Mouse (Mus musculus) midbrain, embryonic 16.5 days (tissue): ENCODE measurements around the gene C1qtnf12. TPM values are rescaled to one million over a fixed set of nuclear protein-coding genes. Genes with fewer than 3 reads are reported as not detected.
A peak's percentile ranks its signal among the peaks of the same experiment; 100 is the strongest.

Experiments used
- ATAC-seq: fragments of 200-750 bp; cut with Nextera tagmentation; 2 replicates; pipeline ENCODE4 v1.8.0; 2017; ENCODE audit warnings: moderate TSS enrichment
- H3K27ac ChIP-seq: fragments of 300-500 bp; sonication (generic); 2 replicates; pipeline ENCODE4 v1.5.1; 2014; ENCODE audit warnings: mild to moderate bottlenecking, low read length, mixed read lengths
- H3K27me3 ChIP-seq: fragments of 300-500 bp; sonication (generic); 2 replicates; pipeline ENCODE4 v1.6.1; 2014; ENCODE audit warnings: low read depth, low read length, mixed read lengths; ENCODE audit not compliant: control insufficient read depth, insufficient read depth
- H3K36me3 ChIP-seq: fragments of 300-500 bp; sonication (generic); 2 replicates; pipeline ENCODE4 v1.6.1; 2014; ENCODE audit warnings: mild to moderate bottlenecking, low read length, moderate library complexity, mixed read lengths; ENCODE audit not compliant: control insufficient read depth, insufficient read depth
- H3K4me1 ChIP-seq: fragments of 300-500 bp; sonication (generic); 2 replicates; pipeline ENCODE4 v1.6.1; 2014; ENCODE audit warnings: mild to moderate bottlenecking, low read length, mixed read lengths; ENCODE audit not compliant: control insufficient read depth, insufficient read depth
- H3K4me2 ChIP-seq: fragments of 300-500 bp; sonication (generic); 2 replicates; pipeline ENCODE4 v1.6.1; 2014; ENCODE audit warnings: mild to moderate bottlenecking, low read length, mixed read lengths
- H3K4me3 ChIP-seq: fragments of 300-500 bp; sonication (generic); 2 replicates; pipeline ENCODE4 v1.5.1; 2014; ENCODE audit warnings: low read depth, mild to moderate bottlenecking, low read length, moderate library complexity, mixed read lengths
- H3K9ac ChIP-seq: fragments of 300-500 bp; sonication (generic); 2 replicates; pipeline ENCODE4 v1.6.1; 2014; ENCODE audit warnings: low read depth, low read length, mixed read lengths
- H3K9me3 ChIP-seq: fragments of 300-500 bp; sonication (generic); replicated peaks from 2 replicates; pipeline ENCODE4 v1.6.1; 2014; ENCODE audit warnings: mild to moderate bottlenecking, low read length, mixed read lengths; ENCODE audit not compliant: control insufficient read depth, poor library complexity, severe bottlenecking
- WGBS: fragments of 180-500 bp; shearing (Covaris S2); extraction: QIAGEN DNeasy Blood & Tissue Kit; methylation state at CpG from one replicate; pipeline ENCODE4 v1.1.7; 2014; 5-methylcytosine and 5-hydroxymethylcytosine counted together
- polyA plus RNA-seq: library from polyadenylated mRNA; unstranded; fragments of >200 nt; fragmentation: Nextera tagmentation; extraction: Ambion mirVana; gene quantifications from 2 replicates; pipeline ENCODE4 v1.2.1, GENCODE M21; 2015

Gene C1qtnf12
- polyA plus RNA-seq, 1 experiment from 2014 or later: 6.6 TPM

DNA sequence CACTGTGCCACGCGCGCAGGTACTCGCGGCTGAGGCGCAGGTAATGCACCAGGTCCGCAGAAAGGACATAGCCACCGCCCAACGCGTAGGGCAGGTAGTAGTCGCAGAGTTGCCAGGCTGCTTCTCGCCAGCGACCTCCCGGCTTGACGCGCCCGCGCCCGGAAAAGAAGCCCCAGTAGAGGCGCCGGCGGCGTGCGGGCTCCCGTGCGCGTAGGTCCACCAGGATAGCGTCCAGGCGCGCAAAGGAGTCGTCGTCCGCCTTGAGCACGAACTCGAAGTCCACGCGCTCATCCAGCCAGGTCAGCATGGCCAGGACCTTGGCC lies 29.8 kb downstream of the C1qtnf12 start:
- ATAC-seq: peak; percentile 38; the same call in 1 of the 2 replicates
- peaks cover 3% of the 10 kb centered on the region; the same call in 1 of the 2 replicates for H3K36me3 ChIP-seq
- peak overlapping the region; percentile 78 for H3K9ac ChIP-seq
- 28% methylated on average over 37 of the region's 37 CpGs for whole genome bisulfite sequencing
- no peaks in the 10 kb centered on the region for H3K9me3 ChIP-seq
- H3K27me3 ChIP-seq: no peaks in the 10 kb centered on the region
- H3K4me1 ChIP-seq: peaks cover 30% of the 10 kb centered on the region
- peak overlapping the region; percentile 95 for H3K27ac ChIP-seq
- H3K4me3 ChIP-seq: peak overlapping the region; percentile 67
- H3K4me2 ChIP-seq: peak overlapping the region; percentile 98

GRCm38 (mm10) chr4:155992241-155992905 lies 30.3 kb downstream of the C1qtnf12 start, which contains the start of the genes B3galt6 and Sdf4:
TSS of gene B3galt6 (minus strand) at chr4:155992649.
TSS of gene Sdf4 (plus strand) at chr4:155992872.
- Histone ChIP-seq H3K4me2 (peak within 1 kb of the TSS; percentile 98), H3K27ac (peak within 1 kb of the TSS; percentile 95), H3K4me1 (peaks cover 30% of the 10 kb centered on the region), H3K9me3 (no peaks in the 10 kb centered on the region), H3K4me3 (peak within 1 kb of the TSS; percentile 76), H3K9ac (peak within 1 kb of the TSS; percentile 78), H3K36me3 (peaks cover 3% of the 10 kb centered on the region; the same call in 1 of the 2 replicates), H3K27me3 (no peaks in the 10 kb centered on the region)
- peak; percentile 90 for ATAC-seq
- WGBS: 0% methylated on average over 85 of the region's 99 CpGs

DNA sequence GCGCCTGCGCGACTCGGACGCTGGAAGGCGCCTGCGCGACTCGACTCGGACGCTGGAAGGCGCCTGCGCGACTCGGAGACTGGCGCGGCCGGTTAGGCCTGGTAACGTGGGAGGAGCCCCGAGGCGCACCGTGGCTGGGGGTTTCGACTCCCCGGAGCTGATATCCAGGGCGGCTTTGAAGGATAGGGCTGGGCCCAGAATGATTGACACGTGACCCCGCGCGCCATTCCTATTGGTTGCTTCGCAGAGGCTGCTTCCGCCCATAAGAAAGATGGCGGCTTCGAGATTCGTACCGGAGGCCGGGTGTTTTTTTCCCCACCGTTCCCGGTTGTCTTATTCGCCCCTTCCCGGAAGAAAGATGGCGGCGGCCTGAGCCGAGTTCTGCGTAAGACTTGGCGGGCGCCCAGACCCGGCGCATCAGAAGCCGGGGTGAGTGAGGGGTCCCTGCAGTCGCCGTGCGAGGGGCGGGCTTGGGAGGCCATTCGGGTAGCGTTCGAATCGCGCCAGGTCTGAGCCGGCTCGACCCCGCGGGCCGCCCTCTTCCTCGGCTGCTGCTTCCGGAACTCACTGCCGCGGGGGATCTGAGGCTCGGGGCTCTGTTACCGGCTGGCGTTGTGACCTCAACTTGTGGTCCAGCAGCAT lies 30.9 kb downstream of the C1qtnf12 start:
- H3K27me3 ChIP-seq: no peaks in the 10 kb centered on the region
- H3K4me1 ChIP-seq: peaks cover 30% of the 10 kb centered on the region
- H3K9me3 ChIP-seq: no peaks in the 10 kb centered on the region
- under 1% methylated on average over 69 of the region's 70 CpGs for WGBS
- ATAC-seq: peak; percentile 86
- H3K36me3 ChIP-seq: peaks cover 5% of the 10 kb centered on the region; the same call in 1 of the 2 replicates
- H3K4me3 ChIP-seq: peak overlapping the region; percentile 76
- peak overlapping the region; percentile 85 for H3K4me2 ChIP-seq
- H3K9ac ChIP-seq: peak overlapping the region; percentile 75
- H3K27ac ChIP-seq: peak overlapping the region; percentile 92

- H3K27ac ChIP-seq: peak overlapping the region; percentile 92
- peak overlapping the region; percentile 76 for H3K4me3 ChIP-seq
- H3K4me1 ChIP-seq: peaks cover 30% of the 10 kb centered on the region
- WGBS: 5% methylated on average over 15 of the region's 15 CpGs
- peak overlapping the region; percentile 85 for H3K4me2 ChIP-seq
- H3K9me3 ChIP-seq: no peaks in the 10 kb centered on the region
- H3K36me3 ChIP-seq: peaks cover 5% of the 10 kb centered on the region; the same call in 1 of the 2 replicates
- no peaks in the 10 kb centered on the region for H3K27me3 ChIP-seq
- ATAC-seq: no peak
- peak overlapping the region; percentile 75 for H3K9ac ChIP-seq
These were observed 31.5 kb downstream of the C1qtnf12 start for GRCm38 (mm10) chr4:155993606-155994005.

DNA sequence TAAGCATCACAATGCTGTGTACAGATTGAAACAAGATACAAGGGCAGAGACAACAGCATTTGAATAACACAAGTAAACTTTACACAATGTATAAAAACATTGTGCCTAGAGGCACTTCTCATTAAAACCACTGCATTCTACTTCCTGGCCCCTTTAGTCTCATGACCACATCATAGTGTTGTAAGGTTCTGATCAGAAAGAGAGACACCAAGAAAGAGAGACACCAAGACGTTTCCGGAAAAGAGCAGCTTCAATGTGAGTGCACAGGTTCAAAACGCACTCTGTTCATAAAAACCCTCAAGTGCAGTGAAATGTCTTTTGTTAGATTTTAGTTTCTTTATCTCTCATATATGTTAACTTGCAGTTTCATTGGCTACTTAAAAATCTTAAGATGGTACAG lies 42.0 kb downstream of the C1qtnf12 start:
- Histone ChIP-seq H3K36me3 (peaks cover 46% of the 10 kb centered on the region), H3K4me2 (no peak overlapping the region), H3K9me3 (no peaks in the 10 kb centered on the region), H3K27ac (no peak overlapping the region), H3K9ac (no peak overlapping the region), H3K27me3 (no peaks in the 10 kb centered on the region), H3K4me3 (no peak overlapping the region), H3K4me1 (no peaks in the 10 kb centered on the region)
- 95% methylated on average over 3 of the region's 3 CpGs for WGBS
- ATAC-seq: no peak

DNA sequence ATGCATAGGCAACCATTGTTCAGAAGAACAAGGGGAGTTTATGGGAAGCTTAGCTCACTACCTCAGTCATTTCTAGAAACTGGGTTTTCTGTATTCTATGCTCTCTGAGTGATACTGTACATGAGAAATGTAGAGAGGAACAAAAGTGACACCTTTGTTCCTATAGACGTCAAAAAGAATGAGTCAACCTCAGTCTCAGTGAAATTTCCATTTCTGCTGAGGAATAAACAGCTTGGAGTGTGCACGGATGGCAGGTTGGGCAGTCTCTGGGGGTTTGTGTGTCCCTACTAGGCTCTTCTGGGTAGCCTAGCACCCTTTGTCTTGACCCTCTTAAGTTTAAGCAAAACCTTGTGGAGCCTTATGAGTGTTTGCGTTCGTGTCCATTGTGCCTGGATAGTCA lies 46.3 kb downstream of the C1qtnf12 start:
- no peak overlapping the region for H3K9ac ChIP-seq

DNA sequence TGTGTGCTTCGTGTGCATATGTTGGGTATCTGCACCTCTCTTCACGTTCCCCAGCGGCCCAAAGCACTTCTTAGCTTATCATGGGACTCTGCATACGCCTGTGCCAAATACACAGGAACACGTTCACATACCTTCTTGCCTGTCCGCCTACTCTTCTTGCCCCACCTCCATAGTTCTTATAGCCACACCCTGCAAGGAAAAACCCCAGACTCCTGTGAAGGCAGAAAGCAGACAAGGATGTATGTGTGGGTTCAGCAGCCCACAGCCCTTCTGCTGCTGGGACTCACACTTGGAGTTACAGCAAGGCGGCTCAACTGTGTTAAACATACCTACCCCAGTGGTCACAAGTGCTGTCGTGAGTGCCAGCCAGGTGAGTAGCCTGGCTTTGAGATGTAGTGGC lies 51.5 kb downstream of the C1qtnf12 start, which contains the start of gene Tnfrsf4:
Gene Tnfrsf4 (plus strand): TSS at position 207 of the 400 bp plus-strand sequence.
- ATAC-seq: no peak
- Histone ChIP-seq H3K27me3 (no peaks in the 10 kb centered on the region), H3K4me1 (no peaks in the 10 kb centered on the region), H3K9me3 (no peaks in the 10 kb centered on the region), H3K4me2 (no peak within 1 kb of the TSS), H3K9ac (no peak within 1 kb of the TSS), H3K27ac (no peak within 1 kb of the TSS), H3K4me3 (no peak within 1 kb of the TSS), H3K36me3 (peaks cover 15% of the 10 kb centered on the region)
- WGBS: 90% methylated on average over 8 of the region's 8 CpGs

More for the DNA sequence above, 46.3 kb downstream of the C1qtnf12 start:
- Histone ChIP-seq H3K9me3 (no peaks in the 10 kb centered on the region), H3K4me1 (no peaks in the 10 kb centered on the region), H3K36me3 (peaks cover 23% of the 10 kb centered on the region), H3K27me3 (no peaks in the 10 kb centered on the region), H3K27ac (no peak overlapping the region), H3K4me2 (no peak overlapping the region), H3K4me3 (no peak overlapping the region)
- no peak for ATAC-seq
- WGBS: 91% methylated on average over 4 of the region's 4 CpGs

DNA sequence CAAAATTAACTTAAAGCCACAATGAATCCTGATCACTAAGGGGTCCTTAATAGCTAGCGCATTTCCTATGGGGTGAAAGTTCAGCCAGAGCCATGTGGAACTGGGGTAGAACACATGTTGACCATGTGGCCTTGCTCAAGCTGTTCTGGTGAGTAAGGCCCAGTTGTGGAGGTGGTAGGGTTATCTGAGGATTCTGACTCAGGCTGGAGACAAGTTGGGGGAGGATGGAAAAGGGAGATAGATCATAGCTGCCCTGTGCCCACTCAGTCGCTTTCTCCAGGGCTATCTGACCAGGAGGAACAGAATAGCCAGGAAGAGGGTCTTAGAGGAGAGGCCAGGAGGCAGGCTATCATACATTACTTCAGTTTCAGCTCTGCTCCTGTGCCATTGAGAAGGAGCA lies 52.3 kb downstream of the C1qtnf12 start:
- Histone ChIP-seq H3K27me3 (no peaks in the 10 kb centered on the region), H3K4me2 (no peak overlapping the region), H3K27ac (no peak overlapping the region), H3K9me3 (no peaks in the 10 kb centered on the region), H3K4me1 (no peaks in the 10 kb centered on the region), H3K4me3 (no peak overlapping the region), H3K9ac (no peak overlapping the region), H3K36me3 (peaks cover 10% of the 10 kb centered on the region)
- 89% methylated on average over 2 of the region's 2 CpGs for WGBS
- no peak for ATAC-seq
